Mouse (Mus musculus) E14TG2a.4 (cell line): ENCODE measurements at regions not wholly inside any gene's neighbourhood (a gene's known extent, or its start where the extent isn't known, plus 50 kb on each side); places are given as distances from the start of the nearest gene placed in this dataset.

Experiments used
- CTCF ChIP-seq: conservative IDR thresholded peaks from 2 replicates; pipeline ENCODE4 v1.5.1; 2014; ENCODE audit warnings: low read length
- NANOG ChIP-seq: IDR thresholded peaks from 2 replicates; pipeline ENCODE4 v1.6.1; 2014; ENCODE audit warnings: borderline replicate concordance, low read length, mixed read lengths

- TF ChIP-seq CTCF (peak; percentile 25), NANOG (no peak)
Observed at GRCm38 (mm10) chr15:59203850-59204625, 314.9 kb downstream of the Gm49356 start.
